ENCODE assay signal across 8 mouse cellular contexts in the genomic region with DNA sequence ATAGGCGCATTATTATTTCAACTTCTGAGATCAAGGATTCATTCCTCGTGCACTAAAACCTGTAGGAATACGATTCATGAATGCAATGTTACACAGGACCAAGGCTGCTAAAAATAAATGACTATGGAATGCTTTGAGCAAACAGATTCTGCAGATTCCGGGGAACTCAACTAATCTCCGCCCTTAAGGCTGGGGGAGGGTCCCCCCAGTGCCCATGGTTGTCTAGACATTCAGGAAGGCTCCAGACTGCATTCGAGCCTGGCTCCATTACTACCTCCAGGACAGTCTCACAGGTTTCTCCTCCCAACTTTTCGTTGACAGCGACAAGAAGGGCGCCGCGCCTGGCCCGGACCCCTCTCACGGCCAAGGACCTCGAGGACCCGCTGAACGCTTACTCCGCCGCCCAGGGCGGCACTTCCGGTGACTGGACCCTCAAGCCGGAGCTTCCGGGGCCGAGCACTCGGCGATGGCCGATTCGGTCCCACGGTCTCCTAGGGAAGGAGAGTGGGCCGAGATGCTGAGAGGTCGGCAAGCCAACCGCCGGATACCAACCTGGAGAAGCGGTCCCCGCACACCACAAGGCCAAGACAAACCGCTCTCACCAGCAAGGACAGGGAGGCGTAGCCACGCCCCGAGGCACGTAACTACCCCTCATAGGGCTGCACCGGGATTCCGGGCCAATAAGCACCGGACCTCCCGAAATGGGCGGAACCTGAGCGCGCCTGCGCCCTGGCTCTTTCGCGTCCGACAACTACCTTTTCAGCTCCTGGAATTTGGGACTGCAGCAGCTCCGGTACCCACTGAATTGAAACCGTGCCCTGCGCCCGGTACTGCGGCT. TPM values are rescaled to one million over a fixed set of nuclear protein-coding genes. Genes with fewer than 3 reads are reported as not detected.
DNase-seq lines count a peak whose midpoint lies in the region; ATAC-seq and TF ChIP-seq lines count a peak whose summit lies in the region.

A gene (minus strand): TSS at position 626 of the 838 bp plus-strand sequence.

- H3K4me3 ChIP-seq in ES-E14 (ENCODE audit: insufficient read depth in 1 of 2, low read depth in 1 of 2, low read length in 2 of 2, poor library complexity in 1 of 2, severe bottlenecking in 1 of 2) = peak within 1 kb of the TSS; percentile 78 to 99
- peak within 1 kb of the TSS; percentile 93 for H3K4me3 ChIP-seq in forebrain, embryonic 15.5 days
- H3K4me3 ChIP-seq in lung, adult 2 months (replicated peaks; ENCODE audit: extremely low read depth, low read depth, low read length) = peak within 1 kb of the TSS; percentile 91

- H3K9me3 ChIP-seq in ES-E14 (ENCODE audit: control insufficient read depth, insufficient read depth, low read depth, low read length) = no peaks in the 10 kb centered on the region
- no peaks in the 10 kb centered on the region for H3K9me3 ChIP-seq in forebrain, embryonic 15.5 days

- peak within 1 kb of the TSS; percentile 84 for H3K9ac ChIP-seq in ES-E14 (ENCODE audit: insufficient read depth, low read depth, low read length, poor library complexity, severe bottlenecking)
- peak within 1 kb of the TSS; percentile 91 for H3K9ac ChIP-seq in forebrain, embryonic 15.5 days (replicated peaks)

- TF ChIP-seq CTCF in lung, adult 2 months (IDR thresholded peaks at IDR 0.05; ENCODE audit: insufficient read depth, low read length) = no peak

- under 1% methylated on average over 55 of the region's 55 CpGs for WGBS in forebrain, embryonic 15.5 days
- WGBS in lung, adult 2 months = under 1% methylated on average over 55 of the region's 55 CpGs

- no peaks in the 10 kb centered on the region for H3K36me3 ChIP-seq in ES-E14 (ENCODE audit: control insufficient read depth, insufficient read depth, low read length, poor library complexity, severe bottlenecking)
- H3K36me3 ChIP-seq in forebrain, embryonic 15.5 days = peaks cover 13% of the 10 kb centered on the region

- peak within 1 kb of the TSS; percentile 62 for H3K4me2 ChIP-seq in forebrain, embryonic 15.5 days (replicated peaks)

- peak within 1 kb of the TSS; percentile 58 for H3K27ac ChIP-seq in ES-E14 (ENCODE audit: insufficient read depth, low read depth, low read length, poor library complexity, severe bottlenecking)
- H3K27ac ChIP-seq in forebrain, embryonic 15.5 days (replicated peaks) = peak within 1 kb of the TSS; percentile 95

- H3K4me1 ChIP-seq in ES-E14 (ENCODE audit: control insufficient read depth in 2 of 2, insufficient read depth in 2 of 2, low read length in 2 of 2, poor library complexity in 1 of 2) = no peaks in the 10 kb centered on the region; a peak in 1 of 4 replicates
- H3K4me1 ChIP-seq in forebrain, embryonic 15.5 days = peaks cover 32% of the 10 kb centered on the region
- peaks cover 2% of the 10 kb centered on the region; the same call in 1 of the 2 replicates for H3K4me1 ChIP-seq in lung, adult 2 months (ENCODE audit: control insufficient read depth, insufficient read depth, low read length)

- TF ChIP-seq POLR2A in lung, adult 2 months (IDR thresholded peaks at IDR 0.05; ENCODE audit: borderline replicate concordance, extremely low read depth, low read depth, low read length) = peak; percentile 96

- DNase-seq in ES-E14 (ENCODE audit: low read depth, low spot score) = peak; percentile 94
- peak; percentile 98 for DNase-seq in cerebellum, adult 11-12 months
- peak; percentile 94 for DNase-seq in heart, postnatal 25 days (ENCODE audit: low spot score)
- peak; percentile 97 to 98 for DNase-seq in layer of hippocampus, adult 18-20 months (ENCODE audit: low spot score in 2 of 2)
- DNase-seq in lung, adult 2 months = peak; percentile 96
- peak; percentile 95 to 96 for DNase-seq in thymus, adult 18-20 months

- no peaks in the 10 kb centered on the region for H3K27me3 ChIP-seq in forebrain, embryonic 15.5 days

- in situ Hi-C loops in ES-E14 (cut with MboI; ENCODE audit: low sequenced_read_pairs in 2 of 2, unreplicated experiment in 2 of 2) = no loop called here

- intact Hi-C loops in heart, postnatal 25 days (cut with DNase I) = loop anchor here (5.0 to 10.0 kb wide), 4 partner anchors 53 to 1662 kb away; a partner anchor contains a TSS

- peak; percentile 100 for ATAC-seq in forebrain, embryonic 15.5 days (replicated peaks)
- peak; percentile 99 for ATAC-seq in neutrophil, adult 5-6 weeks (ENCODE audit: extremely low read depth, insufficient number of reproducible peaks, low FRiP score, poor library complexity, severe bottlenecking)

TF ChIP-seq in ES-E14, 5 proteins besides CTCF, POLR2A, EP300 and RAD21:
- 0 out of 2 replicates have a peak, but pooled peaks have one; percentile 19 for TF ChIP-seq HCFC1 (IDR thresholded peaks at IDR 0.05; ENCODE audit: borderline replicate concordance, insufficient read depth, low read length)
- no peak for TF ChIP-seq CHD2 (IDR thresholded peaks at IDR 0.05; ENCODE audit: low read depth, low read length)
- TF ChIP-seq ZNF384 (IDR thresholded peaks at IDR 0.05; ENCODE audit: low read depth, low read length) = no peak

RNA-seq across cellular contexts. Expression of the gene that starts here (rescaled TPM):
- 15.8 and 15.9 TPM in 2 replicates for total RNA-seq in ES-E14 (2012; rRNA removed)
- 58.3 and 60.9 TPM in 2 replicates for polyA plus RNA-seq in forebrain, embryonic 15.5 days (2015; fragmentation: Nextera tagmentation; extraction: Ambion mirVana)
- 10 to 100 TPM; 16.8 to 20.2 TPM for total RNA-seq in heart, postnatal 25 days (2021)
- 10 to 100 TPM; 30.8 to 31.6 TPM for total RNA-seq in layer of hippocampus, adult 18-20 months (2021)
- 1.4 and 2.4 TPM in 2 replicates for polyA plus RNA-seq in lung, adult 2 months (2012; rRNA removed)
- total RNA-seq in neutrophil, adult 5-6 weeks (2017) = 34.4 and 34.6 TPM in 2 replicates

Comparison
In these comparisons a context has a peak if more than half of its experiments do, and no peak if none do; other contexts are left out.
1. Peak in every context shown above with its lines: DNase-seq, ATAC-seq, H3K4me3 ChIP-seq and H3K27ac ChIP-seq.
2. RNA of the gene that starts here (polyA plus RNA-seq): 58.3 to 60.9 TPM in forebrain, embryonic 15.5 days; 1.4 to 2.4 TPM in lung, adult 2 months; every median in the first group is over 10 times any median in the second.